Mouse (Mus musculus) layer of hippocampus, postnatal 25 days (tissue): ENCODE data around the gene Gm1673. TPM values are rescaled to one million over a fixed set of nuclear protein-coding genes. Genes with fewer than 3 reads are reported as not detected.

Experiments used
- DNase-seq, 2 experiments: peaks; one replicate each; pipeline ENCODE4 v3.0.0; 2022; ENCODE audit warnings: mixed read lengths in 2 of 2, low spot score in 1 of 2; ENCODE audit errors: extremely low spot score in 1 of 2
- total RNA-seq, 2 experiments: library from RNA; stranded (reverse); gene quantifications; 2 replicates each; pipeline ENCODE4 v1.2.3; 2021

Gm1673 gene
- total RNA-seq, 2 experiments from 2014 or later, result 62.5 to 74.8 TPM

- DNase-seq, result peak; percentile 60 to 65
Measured at GRCm38 (mm10) chr5:33997051-33997741, 14.0 kb downstream of the Gm1673 start.

GRCm38 (mm10) chr5:33997829-33998504 is 14.7 kb downstream of the Gm1673 start:
- no peak for DNase-seq

- DNase-seq, result no peak
Measured at GRCm38 (mm10) chr5:33998505-33998877, 15.3 kb downstream of the Gm1673 start.

GRCm38 (mm10) chr5:33999466-34000090 is 16.3 kb downstream of the Gm1673 start:
- no peak for DNase-seq

GRCm38 (mm10) chr5:34000809-34001208 is 17.6 kb downstream of the Gm1673 start:
- DNase-seq, result no peak

- no peak for DNase-seq
Measured at GRCm38 (mm10) chr5:34001401-34001800, 18.2 kb downstream of the Gm1673 start.

GRCm38 (mm10) chr5:34002636-34003035 is 19.4 kb downstream of the Gm1673 start:
- no peak for DNase-seq

GRCm38 (mm10) chr5:34004618-34005017 is 21.4 kb downstream of the Gm1673 start:
- DNase-seq, result no peak

GRCm38 (mm10) chr5:34006832-34007231 is 23.6 kb downstream of the Gm1673 start:
- DNase-seq, result no peak

GRCm38 (mm10) chr5:34007392-34007941 is 24.2 kb downstream of the Gm1673 start:
- DNase-seq, result no peak

GRCm38 (mm10) chr5:34014652-34015051 is 31.4 kb downstream of the Gm1673 start:
- DNase-seq, result no peak

GRCm38 (mm10) chr5:34018968-34019367 is 35.7 kb downstream of the Gm1673 start:
- DNase-seq, result no peak

- DNase-seq, result no peak
Measured at GRCm38 (mm10) chr5:34030101-34030500, 46.9 kb downstream of the Gm1673 start.

- no peak for DNase-seq
Measured at GRCm38 (mm10) chr5:34031022-34031421, 47.8 kb downstream of the Gm1673 start.

GRCm38 (mm10) chr5:34032520-34032919 is 49.3 kb downstream of the Gm1673 start:
- DNase-seq, result no peak

Other genes starting within 250 kb of the Gm1673 start
- 100 to 1,000 TPM in 1 of 2 experiments, 10 to 100 TPM in 1; 98.8 to 103 TPM for gene Letm1, start 200.6 kb upstream of the Gm1673 start, total RNA-seq
- gene Nsd2, start 162.7 kb upstream of the Gm1673 start, total RNA-seq, result 100 to 1,000 TPM; 122 to 126 TPM
- 10 to 100 TPM; 19.7 to 20.1 TPM for gene Nelfa, start 47.0 kb upstream of the Gm1673 start, total RNA-seq
- 100 to 1,000 TPM; 131 to 133 TPM for gene Nat8l, start 12.6 kb downstream of the Gm1673 start, total RNA-seq
- 1 to 10 TPM in 1 of 2 experiments, under 1 TPM in 1; 0.63 to 1.0 TPM for gene Poln, start 186.0 kb downstream of the Gm1673 start, total RNA-seq
- 1 to 10 TPM; 5.6 to 5.7 TPM for gene Haus3, start 186.1 kb downstream of the Gm1673 start, total RNA-seq
- gene Mxd4, start 204.3 kb downstream of the Gm1673 start, total RNA-seq, result 10 to 100 TPM; 84.6 to 93.3 TPM